Mouse (Mus musculus) ovary, postnatal 10 days (tissue): ENCODE results near the gene Zzef1.

Experiments used
- DNase-seq: peaks from one replicate; pipeline ENCODE4 v3.0.0; 2022; ENCODE audit warnings: low spot score

The Zzef1 gene

DNA sequence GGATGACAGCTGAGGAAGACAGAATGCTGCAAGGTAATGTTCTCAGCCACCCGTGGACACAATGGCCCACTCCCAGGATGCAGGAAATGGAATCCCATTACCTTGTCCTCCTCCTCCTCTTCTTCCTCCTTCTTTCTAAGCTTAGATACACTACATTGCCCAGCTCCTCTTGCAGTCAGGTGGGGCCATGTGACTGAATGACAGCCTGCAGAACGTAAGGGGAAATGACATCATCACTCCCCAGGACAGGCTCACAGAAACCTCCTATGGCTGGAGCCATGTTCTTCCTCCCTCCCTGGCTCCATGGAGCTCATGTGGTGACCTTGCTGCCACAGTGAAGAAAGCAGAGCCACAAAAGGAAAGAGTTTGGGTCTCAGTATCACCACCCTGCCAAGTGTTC, 161.3 kb downstream of the Zzef1 start:
- no peak for DNase-seq

DNA sequence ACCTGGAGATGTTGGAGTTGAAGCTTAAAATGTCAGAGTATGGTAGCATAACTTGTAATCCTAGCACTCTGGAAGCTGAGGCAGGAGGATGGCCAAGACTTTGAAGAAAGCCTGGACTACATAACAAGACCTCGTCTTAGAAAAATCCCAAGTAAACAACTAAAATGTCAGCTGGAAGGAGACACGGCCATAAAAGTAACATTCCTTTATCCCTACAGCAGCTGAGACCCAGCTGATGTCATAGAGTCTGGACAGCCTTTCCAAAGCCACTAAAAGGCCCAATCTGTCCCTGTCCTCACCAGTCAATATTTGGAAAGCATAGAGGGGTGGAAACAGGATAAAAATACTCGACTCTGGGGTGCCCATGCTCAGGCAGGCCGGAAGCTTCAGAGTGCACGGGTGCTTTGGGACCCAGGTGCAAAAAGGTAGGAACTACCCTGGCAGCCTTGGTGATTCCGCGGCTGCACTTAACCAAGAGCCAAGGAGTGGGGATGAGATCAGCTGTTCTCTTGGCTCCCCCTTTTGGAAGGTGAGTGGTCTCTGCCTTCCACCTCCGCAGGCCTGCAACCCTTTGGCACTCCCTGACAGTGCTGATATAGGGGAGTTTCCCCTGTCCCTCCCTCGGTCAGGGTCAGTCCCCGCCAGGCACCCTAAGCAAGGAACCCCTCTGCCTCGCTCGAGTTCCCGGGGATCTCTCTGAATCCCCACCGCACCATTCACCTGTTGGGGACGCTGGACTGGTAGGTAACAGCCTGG, 164.1 kb downstream of the Zzef1 start:
- DNase-seq, result no peak

DNA sequence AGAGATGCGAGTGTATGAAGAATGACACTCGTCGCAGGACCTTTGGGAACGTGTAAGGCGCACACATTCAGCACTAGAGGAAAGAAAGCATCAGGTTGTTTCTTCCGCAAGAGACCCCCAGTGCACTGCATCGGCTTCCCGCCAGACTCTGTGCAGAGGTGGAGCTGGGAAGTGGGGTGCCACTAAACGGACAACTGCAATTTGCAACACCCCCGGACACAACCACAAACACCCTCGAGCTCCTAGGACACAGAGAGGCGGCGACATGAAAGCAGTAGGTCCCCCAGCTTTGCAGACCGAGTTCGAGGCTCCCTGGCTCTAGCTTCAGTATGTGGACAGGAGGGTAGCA, 164.7 kb downstream of the Zzef1 start:
- no peak for DNase-seq

DNA sequence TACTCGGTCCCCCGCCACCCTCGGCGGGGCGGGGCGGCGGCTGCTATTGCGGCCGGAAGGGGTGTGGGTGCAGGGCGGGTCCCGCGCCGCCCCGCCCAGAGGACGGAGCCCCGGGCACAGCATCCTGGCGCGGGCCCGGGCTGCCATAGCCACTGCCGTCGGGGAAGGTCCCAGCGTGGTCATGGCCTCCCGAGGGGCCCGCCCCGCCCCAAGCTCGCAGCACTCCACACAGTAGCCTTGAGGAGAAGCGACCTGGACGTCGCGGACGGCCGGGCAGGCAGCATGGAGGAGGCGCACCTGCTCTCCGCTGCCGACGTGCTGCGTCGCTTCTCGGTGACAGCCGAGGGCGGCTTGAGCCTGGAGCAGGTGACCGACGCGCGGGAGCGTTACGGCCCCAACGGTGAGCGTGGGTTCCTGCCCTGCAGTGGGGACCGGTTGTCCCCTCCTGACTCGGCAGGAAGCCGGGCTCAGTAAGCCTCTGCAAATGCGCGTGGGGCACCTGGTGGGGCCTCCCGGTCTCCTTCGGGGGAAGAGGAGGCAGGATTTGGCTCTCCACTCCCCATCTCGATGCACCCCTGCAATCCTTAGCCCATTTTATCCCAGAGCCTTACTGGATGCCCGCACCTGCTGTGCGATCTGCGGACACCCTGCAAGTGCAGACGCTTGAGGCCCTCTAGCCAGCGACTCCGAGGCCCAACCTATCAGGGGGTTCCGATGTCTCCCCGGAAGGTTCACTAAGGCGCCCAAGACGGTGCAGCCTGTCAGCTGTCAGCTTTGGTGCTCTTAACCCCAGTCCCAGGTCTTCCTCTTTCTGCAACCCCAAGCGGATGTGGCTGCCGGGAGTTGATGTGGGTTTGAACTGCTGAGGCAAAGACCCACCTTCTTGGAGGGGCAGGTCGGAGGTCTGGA, 165.3 kb downstream of the Zzef1 start, which contains the start of gene Atp2a3:
Gene Atp2a3, plus strand, starts transcription at position 98 of the 909 bp plus-strand sequence.
- DNase-seq, result no peak

DNA sequence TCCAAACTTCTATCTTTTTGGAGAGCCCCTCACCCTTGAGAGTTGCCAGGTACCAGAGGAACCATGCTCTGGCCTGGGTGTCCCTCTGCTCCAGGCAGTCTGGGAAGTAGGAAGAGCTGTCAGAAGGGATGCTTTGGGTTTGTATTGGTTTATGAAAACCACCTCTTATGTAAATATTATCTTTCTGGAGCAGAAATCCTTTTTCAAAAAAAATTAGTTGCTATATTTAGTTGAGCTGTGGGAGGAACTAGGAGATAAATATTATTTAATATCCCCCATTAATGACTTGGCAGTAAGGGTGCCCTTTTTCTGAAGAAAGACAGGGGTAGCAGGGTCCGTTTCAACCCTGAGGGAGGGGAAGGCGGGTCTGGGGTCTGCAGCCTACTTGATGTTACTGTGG, 166.4 kb downstream of the Zzef1 start:
- DNase-seq, result no peak

DNA sequence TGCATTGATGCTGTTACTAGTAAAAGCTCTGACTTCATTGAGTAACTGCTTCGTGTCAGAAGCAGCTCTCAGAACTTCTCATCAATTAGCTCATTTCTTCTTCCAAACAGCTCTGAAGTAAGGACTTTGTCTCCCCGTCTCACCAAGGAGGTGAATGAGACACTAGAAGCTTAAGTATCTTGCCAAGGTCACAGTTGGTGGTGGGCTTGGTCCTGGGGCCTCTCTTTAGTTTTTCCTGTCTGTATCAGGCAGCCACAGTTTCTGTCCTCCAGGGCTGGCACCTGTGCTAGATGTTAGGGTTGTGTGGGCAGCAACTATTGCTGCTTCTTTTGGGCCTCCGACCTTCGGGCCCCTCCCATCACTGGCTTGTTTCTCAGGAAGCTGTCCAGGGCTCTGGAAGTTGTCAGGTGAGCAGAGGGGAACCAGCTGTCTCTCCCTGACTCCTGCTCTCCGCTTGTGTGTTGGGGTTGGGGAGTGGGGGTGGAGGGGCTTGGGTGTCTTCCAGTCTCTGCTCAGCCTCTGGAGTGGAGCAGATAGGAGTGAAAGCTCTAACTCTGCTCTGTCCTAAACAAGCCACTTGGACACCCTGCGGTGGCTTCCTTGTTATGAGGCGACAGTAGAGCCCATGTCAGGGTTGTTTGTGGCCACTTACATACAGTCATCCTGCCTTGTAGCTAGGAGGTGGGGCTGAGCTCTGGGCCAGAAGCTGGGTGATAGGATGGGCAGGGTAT, 167.2 kb downstream of the Zzef1 start:
- DNase-seq, result no peak

DNA sequence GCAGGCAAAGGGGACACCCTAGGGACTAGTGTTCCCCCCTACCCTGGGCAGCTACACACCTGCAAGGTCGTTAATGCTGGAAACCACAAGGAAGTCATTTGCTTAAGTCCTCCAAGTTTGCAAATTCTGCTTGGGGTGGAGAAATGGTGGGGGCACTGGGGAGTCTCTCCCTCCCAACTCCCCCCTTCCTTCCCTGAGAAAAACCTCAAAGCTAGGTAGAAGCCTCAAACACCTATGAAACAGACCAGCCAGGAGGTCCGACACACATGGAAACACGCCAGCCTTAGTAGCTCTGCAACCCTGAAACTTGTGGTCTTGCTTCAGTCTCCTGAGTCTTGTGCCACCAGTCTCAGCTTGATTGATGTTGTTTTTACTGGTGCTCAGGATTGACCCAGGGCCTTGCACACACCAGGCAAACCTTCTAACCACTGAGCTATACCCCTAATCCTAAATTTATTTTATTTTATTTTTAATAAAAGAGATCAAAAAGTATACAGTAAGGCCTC, 167.8 kb downstream of the Zzef1 start:
- no peak for DNase-seq

DNA sequence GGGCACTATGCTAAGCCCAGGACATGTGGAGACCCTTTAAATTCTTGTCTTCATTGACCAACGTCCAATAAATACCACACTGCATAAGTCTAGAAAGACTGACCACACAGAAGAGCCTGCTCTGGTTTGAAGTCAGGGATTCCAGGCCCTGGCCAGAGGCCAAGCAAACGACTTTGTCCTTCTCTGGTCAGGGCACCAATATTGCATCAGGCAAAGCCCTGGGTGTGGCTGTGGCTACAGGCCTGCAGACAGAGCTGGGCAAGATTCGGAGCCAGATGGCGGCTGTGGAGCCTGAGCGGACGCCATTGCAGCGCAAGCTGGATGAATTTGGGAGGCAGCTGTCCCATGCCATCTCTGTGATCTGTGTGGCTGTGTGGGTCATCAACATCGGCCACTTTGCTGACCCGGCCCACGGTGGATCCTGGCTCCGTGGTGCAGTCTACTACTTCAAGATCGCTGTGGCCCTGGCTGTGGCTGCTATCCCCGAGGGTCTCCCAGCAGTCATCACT, 179.0 kb downstream of the Zzef1 start:
- no peak for DNase-seq
